Mouse (Mus musculus) stomach, embryonic 16.5 days (tissue): ENCODE data around the gene Ift81. TPM values are rescaled to one million over a fixed set of nuclear protein-coding genes. Genes with fewer than 3 reads are reported as not detected.
A peak's percentile ranks its signal among the peaks of the same experiment; 100 is the strongest.

Experiments
- ATAC-seq: fragments of 200-750 bp; cut with Nextera tagmentation; 2 replicates; pipeline ENCODE4 v1.8.0; 2017; ENCODE audit warnings: moderate number of reproducible peaks, moderate TSS enrichment; ENCODE audit not compliant: insufficient read depth, low FRiP score
- H3K27ac ChIP-seq: fragments of 300-500 bp; sonication (generic); 2 replicates; pipeline ENCODE4 v1.5.1; 2014; ENCODE audit warnings: low read length
- H3K27me3 ChIP-seq: fragments of 300-500 bp; sonication (generic); 2 replicates; pipeline ENCODE4 v1.6.1; 2014; ENCODE audit warnings: low read length, control low read depth, mixed read lengths; ENCODE audit not compliant: control insufficient read depth, insufficient read depth
- H3K36me3 ChIP-seq: fragments of 300-500 bp; sonication (generic); 2 replicates; pipeline ENCODE4 v1.6.1; 2014; ENCODE audit warnings: low read length; ENCODE audit not compliant: control insufficient read depth, insufficient read depth
- H3K4me1 ChIP-seq: fragments of 300-500 bp; sonication (generic); 2 replicates; pipeline ENCODE4 v1.6.1; 2014; ENCODE audit warnings: low read length, control low read depth, mixed read lengths; ENCODE audit not compliant: control insufficient read depth, insufficient read depth
- H3K4me2 ChIP-seq: fragments of 300-500 bp; sonication (generic); 2 replicates; pipeline ENCODE4 v1.6.1; 2014; ENCODE audit warnings: low read depth, low read length, mixed read lengths
- H3K4me3 ChIP-seq: fragments of 300-500 bp; sonication (generic); replicated peaks from 2 replicates; pipeline ENCODE4 v1.5.1; 2014; ENCODE audit warnings: mild to moderate bottlenecking, low read length
- H3K9ac ChIP-seq: fragments of 300-500 bp; sonication (generic); 2 replicates; pipeline ENCODE4 v1.6.1; 2014; ENCODE audit warnings: low read length
- H3K9me3 ChIP-seq: fragments of 300-500 bp; sonication (generic); replicated peaks from 2 replicates; pipeline ENCODE4 v1.6.1; 2016; ENCODE audit warnings: low read length, control low read depth; ENCODE audit not compliant: control insufficient read depth
- WGBS: fragments of 180-500 bp; shearing (Covaris S2); extraction: QIAGEN DNeasy Blood & Tissue Kit; methylation state at CpG from one replicate; pipeline ENCODE4 v1.1.7; 2014; 5-methylcytosine and 5-hydroxymethylcytosine counted together
- polyA plus RNA-seq: library from polyadenylated mRNA; unstranded; fragments of >200 nt; fragmentation: Nextera tagmentation; extraction: Ambion mirVana; gene quantifications from 2 replicates; pipeline ENCODE4 v1.2.1, GENCODE M21; 2015

Ift81 gene
- polyA plus RNA-seq, 1 experiment from 2014 or later, result 36.0 TPM

GRCm38 (mm10) chr5:122636958-122637357 lies 22.6 kb upstream of the Ift81 start:
- WGBS, result 33% methylated on average over 16 of the region's 16 CpGs
- Histone ChIP-seq H3K27ac (no peak overlapping the region), H3K4me1 (no peaks in the 10 kb centered on the region), H3K9me3 (no peaks in the 10 kb centered on the region), H3K9ac (no peak overlapping the region), H3K4me2 (peak overlapping the region; percentile 23; the same call in 1 of the 2 replicates), H3K27me3 (no peaks in the 10 kb centered on the region), H3K4me3 (0 out of 2 replicates have a peak overlapping the region, but pooled peaks have one; percentile 9), H3K36me3 (no peaks in the 10 kb centered on the region)
- peak; percentile 39; the same call in 1 of the 2 replicates for ATAC-seq

- Histone ChIP-seq H3K27me3 (no peaks in the 10 kb centered on the region), H3K9me3 (no peaks in the 10 kb centered on the region), H3K4me3 (no peak overlapping the region), H3K27ac (no peak overlapping the region), H3K4me1 (no peaks in the 10 kb centered on the region), H3K36me3 (no peaks in the 10 kb centered on the region), H3K9ac (no peak overlapping the region), H3K4me2 (no peak overlapping the region)
- no peak for ATAC-seq
- 74% methylated on average over 9 of the region's 9 CpGs for WGBS
Measured at GRCm38 (mm10) chr5:122636308-122636707, 22.0 kb upstream of the Ift81 start.

GRCm38 (mm10) chr5:122635228-122635627 lies 20.9 kb upstream of the Ift81 start:
- H3K9ac ChIP-seq, result no peak overlapping the region
- no peak overlapping the region for H3K4me3 ChIP-seq
- H3K36me3 ChIP-seq, result no peaks in the 10 kb centered on the region
- no peaks in the 10 kb centered on the region for H3K27me3 ChIP-seq
- H3K9me3 ChIP-seq, result no peaks in the 10 kb centered on the region
- H3K4me1 ChIP-seq, result no peaks in the 10 kb centered on the region
- no peak for ATAC-seq
- no peak overlapping the region for H3K4me2 ChIP-seq
- no peak overlapping the region for H3K27ac ChIP-seq
- 69% methylated on average over 8 of the region's 8 CpGs for WGBS

GRCm38 (mm10) chr5:122627243-122627642 lies 12.9 kb upstream of the Ift81 start:
- H3K4me3 ChIP-seq, result no peak overlapping the region
- ATAC-seq, result peak; percentile 76; the same call in 1 of the 2 replicates
- H3K4me1 ChIP-seq, result no peaks in the 10 kb centered on the region
- H3K9ac ChIP-seq, result no peak overlapping the region
- no peaks in the 10 kb centered on the region for H3K36me3 ChIP-seq
- H3K9me3 ChIP-seq, result no peaks in the 10 kb centered on the region
- WGBS, result 40% methylated on average over 2 of the region's 2 CpGs
- H3K4me2 ChIP-seq, result no peak overlapping the region
- H3K27me3 ChIP-seq, result no peaks in the 10 kb centered on the region
- no peak overlapping the region for H3K27ac ChIP-seq

- no peak for ATAC-seq
- no peak overlapping the region for H3K4me3 ChIP-seq
- no peaks in the 10 kb centered on the region for H3K9me3 ChIP-seq
- H3K4me2 ChIP-seq, result no peak overlapping the region
- WGBS, result 88% methylated on average over 14 of the region's 14 CpGs
- H3K4me1 ChIP-seq, result peaks cover 8% of the 10 kb centered on the region
- H3K36me3 ChIP-seq, result no peaks in the 10 kb centered on the region
- H3K27ac ChIP-seq, result no peak overlapping the region
- H3K27me3 ChIP-seq, result no peaks in the 10 kb centered on the region
- no peak overlapping the region for H3K9ac ChIP-seq
Measured at GRCm38 (mm10) chr5:122625565-122626252, 11.4 kb upstream of the Ift81 start.

GRCm38 (mm10) chr5:122624952-122625479 lies 10.7 kb upstream of the Ift81 start:
- no peak overlapping the region for H3K9ac ChIP-seq
- no peaks in the 10 kb centered on the region for H3K27me3 ChIP-seq
- H3K4me1 ChIP-seq, result peaks cover 8% of the 10 kb centered on the region
- H3K36me3 ChIP-seq, result no peaks in the 10 kb centered on the region
- no peak for ATAC-seq
- H3K4me2 ChIP-seq, result no peak overlapping the region
- no peak overlapping the region for H3K4me3 ChIP-seq
- H3K27ac ChIP-seq, result no peak overlapping the region
- H3K9me3 ChIP-seq, result no peaks in the 10 kb centered on the region
- WGBS, result 80% methylated on average over 11 of the region's 11 CpGs

GRCm38 (mm10) chr5:122623861-122624260 lies 9.5 kb upstream of the Ift81 start:
- Histone ChIP-seq H3K4me3 (no peak overlapping the region), H3K27me3 (no peaks in the 10 kb centered on the region), H3K9ac (no peak overlapping the region), H3K36me3 (no peaks in the 10 kb centered on the region), H3K4me1 (peaks cover 8% of the 10 kb centered on the region), H3K9me3 (no peaks in the 10 kb centered on the region), H3K4me2 (no peak overlapping the region), H3K27ac (no peak overlapping the region)
- WGBS, result 79% methylated on average over 9 of the region's 9 CpGs
- ATAC-seq, result no peak

GRCm38 (mm10) chr5:122622526-122622925 lies 8.2 kb upstream of the Ift81 start:
- no peaks in the 10 kb centered on the region for H3K27me3 ChIP-seq
- H3K9me3 ChIP-seq, result no peaks in the 10 kb centered on the region
- ATAC-seq, result no peak
- peak overlapping the region; percentile 94 for H3K27ac ChIP-seq
- H3K4me2 ChIP-seq, result no peak overlapping the region
- no peaks in the 10 kb centered on the region for H3K36me3 ChIP-seq
- H3K9ac ChIP-seq, result no peak overlapping the region; the same call in 1 of the 2 replicates
- WGBS, result 92% methylated on average over 5 of the region's 5 CpGs
- no peak overlapping the region for H3K4me3 ChIP-seq
- peaks cover 8% of the 10 kb centered on the region for H3K4me1 ChIP-seq

GRCm38 (mm10) chr5:122621376-122621886 lies 7.1 kb upstream of the Ift81 start:
- Histone ChIP-seq H3K9ac (no peak overlapping the region), H3K27ac (peak overlapping the region; percentile 94), H3K4me1 (peaks cover 8% of the 10 kb centered on the region), H3K9me3 (no peaks in the 10 kb centered on the region), H3K36me3 (no peaks in the 10 kb centered on the region), H3K4me3 (no peak overlapping the region), H3K27me3 (no peaks in the 10 kb centered on the region), H3K4me2 (no peak overlapping the region)
- ATAC-seq, result peak; percentile 93
- 14% methylated on average over 7 of the region's 7 CpGs for WGBS
